Mouse (Mus musculus): ENCODE measurements at regions not wholly inside any gene's neighbourhood (a gene's known extent, or its start where the extent isn't known, plus 50 kb on each side); places are given as distances from the start of the nearest gene placed in this dataset.

DNA sequence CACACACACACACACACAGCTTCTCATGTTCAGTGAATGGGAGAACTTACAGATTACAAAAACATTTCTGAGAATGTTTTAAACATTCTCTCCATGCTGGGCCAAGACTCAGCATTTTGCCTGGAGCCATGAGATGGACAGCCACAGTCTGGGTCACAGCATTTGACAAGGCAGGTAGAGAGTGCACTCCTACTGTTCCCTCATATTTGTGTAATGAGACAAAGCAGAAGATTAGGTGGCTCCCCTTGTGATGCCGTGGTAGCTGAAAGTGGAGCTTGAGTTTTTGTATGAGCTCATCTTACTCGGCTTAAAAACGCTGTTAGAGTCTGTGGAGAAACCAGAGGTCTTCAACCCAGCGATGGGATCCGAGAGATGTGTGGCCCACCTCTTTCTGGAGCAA lies 65.3 kb upstream of the Dlg1 start:
- TF ChIP-seq CTCF (IDR thresholded peaks at IDR 0.05; ENCODE audit: low read depth) = no peak
- TF ChIP-seq EP300 (IDR thresholded peaks at IDR 0.05; ENCODE audit: low read depth) = no peak
